Mouse (Mus musculus) MEL (cell line): ENCODE data around the gene Ipcef1. TPM values are rescaled to one million over a fixed set of nuclear protein-coding genes. Genes with fewer than 3 reads are reported as not detected.

Source experiments
- DNase-seq: peaks from one replicate; pipeline ENCODE4 v3.0.0; 2011; ENCODE audit warnings: low read depth, low spot score
- H3K27ac ChIP-seq: 2 replicates; pipeline ENCODE4 v1.5.1; 2012; ENCODE audit warnings: low read depth, mild to moderate bottlenecking, control low read depth, low read length, moderate library complexity; ENCODE audit not compliant: control insufficient read depth
- H3K27me3 ChIP-seq, 2 experiments: fragments of 150-350 bp in 1 of 2; sonication (generic) in 1 of 2; 2 replicates each; pipeline ENCODE4 v1.6.1; 2012; ENCODE audit warnings: low read length in 2 of 2, mild to moderate bottlenecking in 2 of 2, improper control_type of control experiment in 1 of 2, moderate library complexity in 1 of 2; ENCODE audit not compliant: insufficient read depth in 2 of 2, control insufficient read depth in 1 of 2
- H3K36me3 ChIP-seq, 2 experiments: 2 replicates each; pipeline ENCODE4 v1.6.1; 2012 to 2014; ENCODE audit warnings: low read length in 2 of 2, improper control_type of control experiment in 1 of 2, inconsistent platforms in 1 of 2, mild to moderate bottlenecking in 1 of 2; ENCODE audit not compliant: insufficient read depth in 2 of 2, control insufficient read depth in 1 of 2
- H3K4me1 ChIP-seq, 2 experiments: fragments of 150-350 bp in 1 of 2; sonication (generic) in 1 of 2; 2 replicates each; pipeline ENCODE4 v1.6.1; 2012; ENCODE audit warnings: low read length in 2 of 2, improper control_type of control experiment in 1 of 2, mild to moderate bottlenecking in 1 of 2; ENCODE audit not compliant: insufficient read depth in 2 of 2, control insufficient read depth in 1 of 2
- H3K4me3 ChIP-seq, 2 experiments: fragments of 150-350 bp in 1 of 2; sonication (generic) in 1 of 2; 2 replicates each; pipeline ENCODE4 v1.5.1; 2012; ENCODE audit warnings: low read depth in 2 of 2, low read length in 2 of 2, mild to moderate bottlenecking in 2 of 2, moderate library complexity in 2 of 2, control low read depth in 1 of 2, improper control_type of control experiment in 1 of 2; ENCODE audit not compliant: control insufficient read depth in 1 of 2, insufficient read depth in 1 of 2
- H3K79me2 ChIP-seq: 2 replicates; pipeline ENCODE4 v1.6.1; 2012; ENCODE audit warnings: mild to moderate bottlenecking, low read length, moderate library complexity; ENCODE audit not compliant: control insufficient read depth, poor library complexity, insufficient read depth
- H3K9ac ChIP-seq: 2 replicates; pipeline ENCODE4 v1.6.1; 2012; ENCODE audit warnings: low read depth, mild to moderate bottlenecking, control low read depth, low read length, moderate library complexity; ENCODE audit not compliant: control insufficient read depth, poor library complexity, severe bottlenecking
- H3K9me3 ChIP-seq: fragments of 150-350 bp; sonication (generic); replicated peaks from 2 replicates; pipeline ENCODE4 v1.6.1; 2012; ENCODE audit warnings: mild to moderate bottlenecking, low read length, improper control_type of control experiment, moderate library complexity; ENCODE audit not compliant: insufficient read depth
- BHLHE40 ChIP-seq: IDR thresholded peaks from 2 replicates; pipeline ENCODE4 v1.6.1; 2012; ENCODE audit warnings: low read depth, mild to moderate bottlenecking, inconsistent platforms, low read length, improper control_type of control experiment, borderline replicate concordance
- CHD2 ChIP-seq: IDR thresholded peaks from 2 replicates; pipeline ENCODE4 v1.6.1; 2011; ENCODE audit warnings: low read length, improper control_type of control experiment
- E2F4 ChIP-seq: IDR thresholded peaks from 2 replicates; pipeline ENCODE4 v1.6.1; 2011; ENCODE audit warnings: low read depth, low read length, improper control_type of control experiment, borderline replicate concordance
- EP300 ChIP-seq, 2 experiments: IDR thresholded peaks; 2 replicates each; pipeline ENCODE4 v1.6.1; 2011; ENCODE audit warnings: improper control_type of control experiment in 2 of 2, low read length in 2 of 2, low read depth in 1 of 2, mild to moderate bottlenecking in 1 of 2
- GABPA ChIP-seq: IDR thresholded peaks from 2 replicates; pipeline ENCODE4 v1.6.1; 2012; ENCODE audit warnings: low read depth, mild to moderate bottlenecking, inconsistent platforms, low read length, improper control_type of control experiment, moderate library complexity
- MEF2A ChIP-seq: IDR thresholded peaks from 2 replicates; pipeline ENCODE4 v1.6.1; 2014; ENCODE audit warnings: low read depth, mild to moderate bottlenecking, inconsistent platforms, low read length, improper control_type of control experiment; ENCODE audit not compliant: poor library complexity, insufficient replicate concordance, severe bottlenecking; ENCODE audit errors: extremely low read depth
- MYB ChIP-seq: IDR thresholded peaks from 2 replicates; pipeline ENCODE4 v1.6.1; 2011; ENCODE audit warnings: mild to moderate bottlenecking, low read depth, low read length, improper control_type of control experiment
- MYC ChIP-seq: IDR thresholded peaks from 2 replicates; pipeline ENCODE4 v1.6.1; 2011; ENCODE audit warnings: low read depth, mild to moderate bottlenecking, low read length, improper control_type of control experiment, moderate library complexity
- POLR2A ChIP-seq, 2 experiments: IDR thresholded peaks; 2 replicates each; pipeline ENCODE4 v1.6.1; 2011 to 2012; ENCODE audit warnings: low read length in 2 of 2, mild to moderate bottlenecking in 2 of 2, control low read depth in 1 of 2, improper control_type of control experiment in 1 of 2, low read depth in 1 of 2, moderate library complexity in 1 of 2; ENCODE audit not compliant: control insufficient read depth in 1 of 2, insufficient read depth in 1 of 2, poor library complexity in 1 of 2
- POLR2AphosphoS5 ChIP-seq: IDR thresholded peaks from 2 replicates; pipeline ENCODE4 v1.6.1; 2012; ENCODE audit warnings: low read depth, borderline replicate concordance, mild to moderate bottlenecking, inconsistent platforms, low read length, moderate library complexity, mixed read lengths
- RAD21 ChIP-seq: IDR thresholded peaks from 2 replicates; pipeline ENCODE4 v1.6.1; 2011; ENCODE audit warnings: mild to moderate bottlenecking, low read depth, low read length, improper control_type of control experiment
- RCOR1 ChIP-seq: IDR thresholded peaks from 2 replicates; pipeline ENCODE4 v1.6.1; 2012; ENCODE audit warnings: low read depth, mild to moderate bottlenecking, inconsistent platforms, low read length, improper control_type of control experiment
- SMC3 ChIP-seq: IDR thresholded peaks from 2 replicates; pipeline ENCODE4 v1.6.1; 2011; ENCODE audit warnings: low read depth, low read length, improper control_type of control experiment
- TBP ChIP-seq: IDR thresholded peaks from 2 replicates; pipeline ENCODE4 v1.8.0; 2011; ENCODE audit warnings: low read depth, low read length, improper control_type of control experiment
- USF1 ChIP-seq: IDR thresholded peaks from 2 replicates; pipeline ENCODE4 v1.6.1; 2014; ENCODE audit warnings: low read depth, mild to moderate bottlenecking, inconsistent platforms, low read length, improper control_type of control experiment, moderate library complexity
- polyA plus RNA-seq, 2 experiments: library from polyadenylated mRNA; stranded (reverse) in 1 of 2; unstranded in 1 of 2; fragments of >175 nt in 1 of 2; fragments of >200 nt in 1 of 2; gene quantifications; 2 replicates each; pipeline versions ENCODE4 v1.2.1 to v1.2.4; 2012; ENCODE audit warnings: low replicate concordance in 2 of 2, low read depth in 1 of 2; ENCODE audit not compliant: insufficient read length in 2 of 2, insufficient read depth in 1 of 2, missing spikeins in 1 of 2
- total RNA-seq: library from RNA; depleted of rRNA; stranded (reverse); fragments of 300-350 nt; gene quantifications from 2 replicates; pipeline ENCODE4 v1.2.3, GENCODE M21; 2012

Gene Ipcef1
- total and polyA plus RNA-seq, 3 experiments, result not detected

GRCm38 (mm10) chr10:7041032-7041431 lies 11.2 kb downstream of the Ipcef1 start:
- TF ChIP-seq EP300 (IDR thresholded peaks at IDR 0.05; ENCODE audit: low read depth in 1 of 2, low read length in 2 of 2) (no peak), POLR2A (IDR thresholded peaks at IDR 0.05; ENCODE audit: control insufficient read depth in 1 of 2, insufficient read depth in 1 of 2, low read depth in 1 of 2, low read length in 2 of 2, poor library complexity in 1 of 2) (no peak), SMC3 (no peak), E2F4 (no peak)
- H3K27me3 ChIP-seq, result no peaks in the 10 kb centered on the region
- H3K79me2 ChIP-seq, result no peaks in the 10 kb centered on the region
- no peak for DNase-seq
- no peak overlapping the region for H3K9ac ChIP-seq
- H3K27ac ChIP-seq, result no peak overlapping the region
- no peak overlapping the region for H3K4me3 ChIP-seq
- no peaks in the 10 kb centered on the region for H3K9me3 ChIP-seq
- H3K36me3 ChIP-seq, result no peaks in the 10 kb centered on the region
- H3K4me1 ChIP-seq, result no peaks in the 10 kb centered on the region

- Histone ChIP-seq H3K9ac (no peak overlapping the region), H3K36me3 (no peaks in the 10 kb centered on the region), H3K79me2 (no peaks in the 10 kb centered on the region), H3K4me1 (no peaks in the 10 kb centered on the region), H3K27me3 (no peaks in the 10 kb centered on the region), H3K4me3 (no peak overlapping the region), H3K27ac (no peak overlapping the region), H3K9me3 (no peaks in the 10 kb centered on the region)
- TF ChIP-seq MYC (no peak), POLR2AphosphoS5 (no peak)
- DNase-seq, result no peak
Measured at GRCm38 (mm10) chr10:7037194-7037593, 15.1 kb downstream of the Ipcef1 start.

GRCm38 (mm10) chr10:7035547-7035946 lies 16.7 kb downstream of the Ipcef1 start:
- no peak for TF ChIP-seq MEF2A
- no peak for TF ChIP-seq GABPA
- no peak for TF ChIP-seq BHLHE40
- H3K27ac ChIP-seq, result no peak overlapping the region

GRCm38 (mm10) chr10:7033459-7033858 lies 18.8 kb downstream of the Ipcef1 start:
- no peak for TF ChIP-seq MYB
- TF ChIP-seq USF1, result no peak
- TF ChIP-seq TBP, result no peak
- TF ChIP-seq RCOR1, result no peak
- TF ChIP-seq BHLHE40, result no peak
- no peak for TF ChIP-seq CHD2
- no peak for TF ChIP-seq RAD21
- H3K4me1 ChIP-seq, result no peaks in the 10 kb centered on the region
- H3K4me3 ChIP-seq, result no peak overlapping the region
- DNase-seq, result no peak
- no peaks in the 10 kb centered on the region for H3K79me2 ChIP-seq
- H3K36me3 ChIP-seq, result no peaks in the 10 kb centered on the region
- no peaks in the 10 kb centered on the region for H3K27me3 ChIP-seq
- H3K9ac ChIP-seq, result no peak overlapping the region
- H3K27ac ChIP-seq, result no peak overlapping the region
- H3K9me3 ChIP-seq, result no peaks in the 10 kb centered on the region

More at GRCm38 (mm10) chr10:7035547-7035946, 16.7 kb downstream of the Ipcef1 start:
- no peaks in the 10 kb centered on the region for H3K9me3 ChIP-seq
- no peaks in the 10 kb centered on the region for H3K4me1 ChIP-seq
- H3K79me2 ChIP-seq, result no peaks in the 10 kb centered on the region
- H3K4me3 ChIP-seq, result no peak overlapping the region
- no peak overlapping the region for H3K9ac ChIP-seq
- H3K36me3 ChIP-seq, result no peaks in the 10 kb centered on the region
- H3K27me3 ChIP-seq, result no peaks in the 10 kb centered on the region
- no peak for DNase-seq
